6 mouse cellular contexts compared by ENCODE assay signal in the genomic region with DNA sequence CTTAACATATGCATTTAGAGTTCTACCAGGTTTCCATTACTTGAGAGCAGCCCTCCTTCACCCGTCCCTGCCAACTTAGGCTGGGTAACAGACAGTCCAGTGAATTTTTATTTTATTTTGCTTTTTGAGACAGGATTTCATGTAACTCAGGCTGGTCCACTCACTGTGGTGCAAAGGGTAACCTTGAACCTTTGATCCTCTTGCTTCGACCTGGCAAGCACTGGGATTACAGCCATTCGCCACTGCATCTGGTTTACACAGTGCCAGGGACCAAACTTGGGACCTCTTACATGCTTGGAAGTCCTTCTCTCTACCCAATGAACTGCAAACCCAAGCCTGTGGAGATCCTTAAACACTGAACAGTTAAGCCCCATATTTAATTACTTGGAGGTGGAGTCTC.
"Had no signal": no experiment of that assay in that cellular context is flagged by ENCODE, and none has a peak within 500 bp of the region (broad histone marks: within the 10 kb centered on the region; RNA-seq: fewer than 3 reads in every experiment).

No protein-coding gene starts in this region.

- H3K27ac ChIP-seq: midbrain, embryonic 10.5 days; midbrain, embryonic 12.5 days; neural tube, embryonic 13.5 days; neural tube, embryonic 15.5 days had no signal

- H3K9ac ChIP-seq: lung, embryonic 14.5 days; midbrain, embryonic 12.5 days; neural tube, embryonic 13.5 days; neural tube, embryonic 15.5 days had no signal

- H3K4me3 ChIP-seq: midbrain, embryonic 10.5 days; midbrain, embryonic 12.5 days; myocyte; neural tube, embryonic 13.5 days; neural tube, embryonic 15.5 days had no signal

- H3K27me3 ChIP-seq: neural tube, embryonic 13.5 days had no signal

- H3K36me3 ChIP-seq: midbrain, embryonic 10.5 days; midbrain, embryonic 12.5 days; neural tube, embryonic 13.5 days; neural tube, embryonic 15.5 days had no signal

- H3K4me1 ChIP-seq: midbrain, embryonic 12.5 days; neural tube, embryonic 13.5 days had no signal
